Mouse (Mus musculus) ovary, adult 18-20 months (tissue): ENCODE measurements around the gene Sorl1.

Source experiments
- DNase-seq: peaks from one replicate; pipeline ENCODE4 v3.0.0; 2022; ENCODE audit warnings: low spot score, mixed read lengths

The Sorl1 gene

GRCm38 (mm10) chr9:41915571-41915970, 208.5 kb downstream of the Sorl1 start:
- DNase-seq = no peak
